Mouse (Mus musculus) ES-CJ7 (cell line): ENCODE data around the gene Fbxw10.

Experiments used
- DNase-seq: peaks from one replicate; pipeline ENCODE4 v3.0.0; 2011; ENCODE audit warnings: low read depth, low spot score

The Fbxw10 gene

GRCm38 (mm10) chr11:62903871-62904495 is 57.1 kb downstream of the Fbxw10 start:
- peak; percentile 60 for DNase-seq

GRCm38 (mm10) chr11:62909720-62910306 is 62.9 kb downstream of the Fbxw10 start:
- peak; percentile 46 for DNase-seq

- no peak for DNase-seq
Measured at GRCm38 (mm10) chr11:62911362-62911761, 64.5 kb downstream of the Fbxw10 start.

GRCm38 (mm10) chr11:62913141-62913540 is 66.3 kb downstream of the Fbxw10 start:
- no peak for DNase-seq

- peak; percentile 50 for DNase-seq
Measured at GRCm38 (mm10) chr11:62914532-62914931, 67.7 kb downstream of the Fbxw10 start.

- DNase-seq = no peak
Measured at GRCm38 (mm10) chr11:62915486-62915885, 68.6 kb downstream of the Fbxw10 start.

GRCm38 (mm10) chr11:62916765-62917164 is 69.9 kb downstream of the Fbxw10 start:
- no peak for DNase-seq

- no peak for DNase-seq
Measured at GRCm38 (mm10) chr11:62919946-62920742, 73.3 kb downstream of the Fbxw10 start.

- no peak for DNase-seq
Measured at GRCm38 (mm10) chr11:62920743-62921050, 73.8 kb downstream of the Fbxw10 start.

GRCm38 (mm10) chr11:62921052-62921977 is 74.4 kb downstream of the Fbxw10 start:
- DNase-seq = peak; percentile 92

GRCm38 (mm10) chr11:62924091-62924761 is 77.4 kb downstream of the Fbxw10 start:
- DNase-seq = no peak
